Mouse (Mus musculus): Measurements from ENCODE around the gene Zcwpw1. TPM values are rescaled to one million over a fixed set of nuclear protein-coding genes. Genes with fewer than 3 reads are reported as not detected.
"Not testable (repeated sequence)": the region's sequence is repeated elsewhere in the genome, so short reads cannot be mapped to it uniquely, and the experiment has no call there.

Gene Zcwpw1
- total RNA-seq (2021): 1 to 10 TPM; 5.7 to 6.0 TPM

DNA sequence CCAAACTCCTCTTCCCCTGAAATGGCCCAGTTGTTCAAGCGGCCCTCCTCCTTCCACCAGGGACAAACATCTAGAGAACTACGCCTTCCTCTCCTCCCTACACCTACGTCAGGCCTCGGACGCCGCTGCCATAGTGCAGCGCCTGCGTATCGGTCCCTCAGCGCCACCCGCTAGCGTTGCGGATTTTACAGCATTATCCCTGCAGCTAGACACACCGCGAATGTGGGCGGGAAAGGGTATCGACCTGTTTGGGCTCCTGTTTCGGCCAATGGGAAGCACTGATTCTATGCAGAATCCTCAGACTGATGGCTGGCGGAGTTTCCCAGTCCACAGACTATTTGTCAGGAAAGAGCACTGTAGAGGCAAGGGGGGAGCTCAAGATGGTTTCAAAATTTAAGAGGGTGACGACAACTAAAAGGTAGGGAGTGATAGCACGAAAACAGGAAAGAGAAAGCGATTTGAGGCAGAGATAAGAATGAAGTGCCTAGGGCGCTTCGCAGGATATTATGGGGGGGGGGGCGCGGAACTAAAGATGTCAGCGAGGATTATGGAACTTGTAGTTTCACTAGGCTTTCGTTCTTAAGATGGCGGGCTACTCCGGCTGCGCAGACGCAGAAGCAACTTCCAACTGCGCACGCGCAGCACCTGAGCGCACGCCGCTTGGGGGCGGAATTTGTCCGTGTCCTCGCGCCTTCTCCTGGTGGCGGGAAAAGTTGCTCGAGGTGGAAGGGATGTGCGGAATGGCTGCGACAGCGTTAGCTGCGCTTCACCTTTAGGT, at the start of gene Zcwpw1, which contains the start of gene Mepce:
Gene Zcwpw1 (plus strand): TSS at position 648 of the 778 bp plus-strand sequence.
Gene Mepce (minus strand): TSS at position 505 of the 778 bp plus-strand sequence.
- intact Hi-C loops (cut with DNase I): no loop called here

GRCm38 (mm10) chr5:137738516-137738915, 49.1 kb upstream of the Zcwpw1 start:
- intact Hi-C loops (cut with DNase I): loop anchor here (5.0 kb wide), 1 partner anchor 56 kb away; the partner anchor contains the start of gene Agfg2
- DNase-seq (ENCODE audit: extremely low spot score in 1 of 2, low spot score in 2 of 2): no peak

More for the DNA sequence above, at the start of gene Zcwpw1, which contains the start of gene Mepce:
- peak; percentile 95 for DNase-seq (ENCODE audit: extremely low spot score in 1 of 2, low spot score in 2 of 2)

DNA sequence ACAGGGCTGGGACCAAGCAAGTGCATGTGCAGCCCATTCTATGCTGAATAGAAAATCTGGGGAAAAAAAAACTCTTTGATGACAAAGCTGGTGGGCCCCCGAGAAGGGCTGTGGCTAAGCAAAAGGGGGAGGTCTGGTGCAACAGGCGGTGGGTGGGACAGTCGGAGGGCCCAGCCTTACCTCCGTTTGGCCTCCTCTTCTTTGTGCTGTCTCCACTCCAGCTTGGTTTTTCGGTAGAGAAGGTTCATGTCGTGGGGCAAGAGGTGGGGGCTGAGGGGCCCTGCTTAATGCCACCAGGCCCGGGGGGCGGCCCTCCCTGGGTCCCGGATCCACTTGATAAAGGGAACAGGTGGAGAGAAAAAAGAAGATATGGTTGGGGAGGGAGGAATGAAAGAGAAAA, 48.1 kb upstream of the Zcwpw1 start:
- intact Hi-C loops (cut with DNase I): loop anchor here (5.0 kb wide), 1 partner anchor 57 kb away; the partner anchor contains the start of gene Agfg2
- no peak for DNase-seq (ENCODE audit: extremely low spot score in 1 of 2, low spot score in 2 of 2)

DNA sequence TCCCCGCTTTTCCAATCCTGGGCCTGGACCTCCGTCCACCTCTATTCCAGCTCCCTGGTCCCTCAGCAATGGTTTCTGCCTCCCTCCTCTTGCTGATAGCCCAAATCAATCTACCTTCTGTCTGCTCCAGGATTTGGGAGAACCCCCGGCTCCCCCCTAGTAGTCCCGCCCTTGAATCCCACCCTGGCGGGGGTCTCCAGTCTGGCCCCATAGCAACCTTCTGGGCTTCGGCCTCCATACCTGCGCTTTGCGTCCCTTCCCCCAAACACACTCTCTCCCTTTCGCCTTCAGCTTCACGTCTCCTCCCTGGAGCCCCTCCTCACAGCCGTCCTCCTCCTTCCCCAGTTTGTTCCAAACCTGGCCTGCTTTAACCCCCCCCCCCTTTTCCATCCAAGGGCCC, 47.1 kb upstream of the Zcwpw1 start:
- intact Hi-C loops (cut with DNase I): no loop called here
- no peak for DNase-seq (ENCODE audit: extremely low spot score in 1 of 2, low spot score in 2 of 2)

- DNase-seq (ENCODE audit: extremely low spot score in 1 of 2, low spot score in 2 of 2): peak; percentile 73 to 85
- intact Hi-C loops (cut with DNase I): no loop called here
Observed at GRCm38 (mm10) chr5:137741023-137741931, 46.3 kb upstream of the Zcwpw1 start, which contains the start of gene Nyap1. Gene Nyap1, minus strand, starts transcription at chr5:137741607.

DNA sequence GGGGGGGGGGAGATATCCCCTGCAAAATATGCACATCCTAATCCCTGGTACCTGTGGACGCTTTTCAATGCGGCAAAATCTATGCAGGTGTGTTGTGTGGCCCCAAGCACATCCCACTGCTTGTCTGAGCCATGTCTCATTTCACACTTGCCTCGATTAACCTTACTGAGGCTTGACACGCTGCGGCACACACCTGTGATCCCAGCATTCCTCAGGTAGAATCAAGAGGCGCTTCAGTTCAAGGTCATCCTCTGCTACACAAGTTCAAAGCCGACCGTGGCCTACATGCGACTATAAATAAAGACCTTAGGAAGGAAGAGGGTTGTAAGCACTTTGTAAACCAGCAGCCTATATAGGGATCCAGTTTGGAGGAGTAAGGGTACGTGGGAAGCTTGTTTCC, 45.5 kb upstream of the Zcwpw1 start:
- DNase-seq (ENCODE audit: extremely low spot score in 1 of 2, low spot score in 2 of 2): no peak

DNA sequence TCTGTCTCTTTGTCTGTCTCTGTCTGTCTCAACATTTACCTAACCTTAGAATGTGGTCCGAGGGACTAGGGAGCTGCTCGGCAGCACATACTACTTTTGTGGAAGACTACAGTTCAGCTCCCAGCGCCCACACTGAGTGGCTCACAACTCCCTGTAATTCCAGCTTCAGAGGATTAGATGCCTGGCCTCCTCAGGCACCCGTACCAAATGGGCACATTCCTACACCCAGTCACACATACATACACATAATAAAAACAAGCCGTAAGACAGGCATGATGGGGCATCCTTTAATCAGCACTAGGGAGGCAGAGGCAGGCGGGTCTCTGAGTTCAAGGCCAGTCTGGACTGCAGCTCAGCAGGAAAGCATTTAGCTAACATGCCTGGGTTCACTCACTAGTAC, 44.8 kb upstream of the Zcwpw1 start:
- intact Hi-C loops (cut with DNase I): no loop called here

More for the DNA sequence above, 45.5 kb upstream of the Zcwpw1 start:
- intact Hi-C loops (cut with DNase I): no loop called here

DNA sequence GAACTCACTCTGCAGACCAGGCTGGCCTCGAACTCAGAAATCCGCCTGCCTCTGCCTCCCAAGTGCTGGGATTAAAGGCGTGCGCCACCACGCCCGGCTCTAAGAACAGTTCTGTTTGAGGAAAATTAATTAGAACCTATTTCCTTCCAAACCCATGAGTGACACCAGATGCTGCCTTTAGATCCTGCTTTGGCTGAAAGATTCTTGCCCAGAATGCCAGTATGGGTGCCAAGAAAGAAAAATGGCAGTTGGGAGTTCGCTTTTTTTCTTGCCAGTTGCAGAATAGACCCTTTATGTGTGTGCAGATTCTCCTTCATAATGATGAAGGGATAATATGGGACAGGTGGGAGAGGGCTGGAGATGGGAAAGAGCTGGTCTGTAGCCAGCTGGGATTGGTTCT, 43.4 kb upstream of the Zcwpw1 start:
- DNase-seq (ENCODE audit: extremely low spot score in 1 of 2, low spot score in 2 of 2): no peak
- intact Hi-C loops (cut with DNase I): no loop called here

More for the DNA sequence above, 44.8 kb upstream of the Zcwpw1 start:
- no peak for DNase-seq (ENCODE audit: extremely low spot score in 1 of 2, low spot score in 2 of 2)

GRCm38 (mm10) chr5:137745214-137746171, 42.1 kb upstream of the Zcwpw1 start, which contains the start of gene Tsc22d4:
Gene Tsc22d4, plus strand, starts transcription at chr5:137745730.
- peak; percentile 87 to 93 for DNase-seq (ENCODE audit: extremely low spot score in 1 of 2, low spot score in 2 of 2)
- intact Hi-C loops (cut with DNase I): no loop called here

GRCm38 (mm10) chr5:137746282-137746850, 41.2 kb upstream of the Zcwpw1 start:
- intact Hi-C loops (cut with DNase I): no loop called here
- DNase-seq (ENCODE audit: extremely low spot score in 1 of 2, low spot score in 2 of 2): peak in 1 of 2 experiments; percentile 85

DNA sequence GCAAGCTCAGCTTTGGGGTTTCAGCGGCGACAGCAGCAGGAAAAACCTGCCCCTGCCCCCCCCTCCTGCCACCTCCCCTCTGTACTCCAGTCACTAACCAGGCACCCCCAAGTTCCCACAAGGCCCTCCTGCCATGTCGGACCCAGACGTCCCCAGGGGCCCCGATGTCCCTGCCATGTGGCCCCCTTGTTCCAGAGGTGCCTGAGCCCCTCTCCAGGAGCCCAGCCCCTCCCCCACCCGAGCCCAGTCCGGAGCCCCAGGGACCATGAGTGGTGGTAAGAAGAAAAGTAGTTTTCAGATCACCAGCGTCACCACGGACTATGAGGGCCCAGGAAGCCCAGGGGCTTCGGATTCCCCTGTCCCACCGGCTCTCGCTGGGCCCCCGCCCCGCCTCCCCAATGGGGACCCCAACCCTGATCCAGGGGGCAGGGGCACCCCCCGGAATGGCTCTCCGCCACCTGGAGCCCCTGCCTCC, 40.7 kb upstream of the Zcwpw1 start:
- DNase-seq (ENCODE audit: extremely low spot score in 1 of 2, low spot score in 2 of 2): peak in 1 of 2 experiments; percentile 57
- intact Hi-C loops (cut with DNase I): no loop called here

DNA sequence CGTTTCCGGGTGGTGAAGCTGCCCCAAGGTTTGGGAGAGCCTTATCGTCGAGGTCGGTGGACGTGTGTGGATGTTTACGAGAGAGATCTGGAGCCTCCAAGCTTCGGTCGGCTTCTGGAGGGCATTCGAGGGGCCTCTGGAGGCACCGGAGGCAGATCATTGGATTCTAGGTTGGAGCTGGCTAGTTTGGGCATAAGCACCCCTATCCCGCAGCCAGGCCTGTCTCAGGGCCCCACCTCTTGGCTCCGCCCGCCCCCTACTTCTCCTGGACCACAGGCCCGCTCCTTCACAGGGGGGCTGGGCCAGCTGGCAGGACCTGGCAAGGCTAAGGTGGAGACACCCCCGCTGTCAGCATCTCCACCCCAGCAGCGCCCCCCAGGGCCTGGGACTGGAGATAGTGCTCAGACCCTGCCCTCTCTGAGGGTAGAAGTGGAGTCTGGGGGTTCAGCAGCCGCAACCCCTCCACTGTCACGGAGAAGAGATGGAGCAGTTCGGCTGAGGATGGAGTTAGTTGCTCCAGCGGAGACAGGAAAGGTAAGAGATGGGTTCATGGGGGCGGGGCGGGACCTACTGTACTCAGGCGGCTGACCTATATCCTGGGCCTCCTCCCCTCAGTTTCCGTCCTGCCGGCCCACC, 40.2 kb upstream of the Zcwpw1 start:
- DNase-seq (ENCODE audit: extremely low spot score in 1 of 2, low spot score in 2 of 2): peak in 1 of 2 experiments; percentile 77
- intact Hi-C loops (cut with DNase I): no loop called here

- DNase-seq (ENCODE audit: extremely low spot score in 1 of 2, low spot score in 2 of 2): peak in 1 of 2 experiments; percentile 57
- intact Hi-C loops (cut with DNase I): no loop called here
Observed at GRCm38 (mm10) chr5:137748130-137748770, 39.3 kb upstream of the Zcwpw1 start.

DNA sequence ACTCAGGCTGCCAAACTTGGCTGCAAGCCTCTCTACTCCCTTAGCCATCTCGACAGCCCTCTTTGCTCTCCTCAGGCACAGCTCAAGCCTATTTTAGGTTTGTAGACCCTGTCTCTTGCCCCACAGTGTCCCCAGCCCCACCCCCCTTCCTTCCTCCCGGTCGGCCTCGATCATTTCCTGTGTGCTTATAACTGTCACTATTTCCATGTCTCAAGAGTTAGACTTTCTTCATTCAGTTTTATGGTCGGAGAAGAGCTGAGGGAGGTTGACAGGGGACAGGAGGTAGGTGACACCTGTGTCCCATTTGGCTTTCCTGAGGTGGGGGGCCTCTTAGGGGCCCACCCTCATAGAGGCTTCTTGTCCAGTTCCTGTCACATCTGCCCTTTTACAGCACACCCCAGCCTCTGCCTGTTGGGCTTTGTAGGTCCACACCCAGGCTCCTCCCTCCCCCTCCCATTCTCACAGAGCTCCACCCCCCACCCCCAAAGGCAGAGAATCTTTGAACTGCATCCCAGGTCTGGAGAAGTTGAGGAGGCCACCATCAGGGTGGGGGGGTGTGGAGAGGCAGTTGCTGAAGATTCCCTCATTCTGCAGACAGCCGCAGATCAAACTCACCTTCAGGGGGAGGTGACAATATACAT, 38.3 kb upstream of the Zcwpw1 start:
- intact Hi-C loops (cut with DNase I): no loop called here

DNA sequence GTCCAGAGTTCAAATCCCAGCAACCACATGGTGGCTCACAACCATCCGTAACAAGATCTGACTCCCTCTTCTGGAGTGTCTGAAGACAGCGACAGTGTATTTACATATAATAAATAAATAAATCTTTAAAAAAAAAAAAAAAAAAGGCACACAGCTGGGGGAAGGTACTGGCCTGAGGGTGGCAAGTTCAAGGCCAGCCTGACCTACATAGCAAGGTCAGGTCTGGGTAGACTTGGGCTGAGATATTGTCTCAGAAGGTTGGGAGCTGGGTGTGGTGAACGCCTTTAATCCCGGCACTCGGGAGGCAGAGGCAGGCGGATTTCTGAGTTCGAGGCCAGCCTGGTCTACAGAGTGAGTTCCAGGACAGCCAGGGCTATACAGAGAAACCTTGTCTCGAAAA, 37.4 kb upstream of the Zcwpw1 start:
- intact Hi-C loops (cut with DNase I); DNase-seq (ENCODE audit: extremely low spot score in 1 of 2, low spot score in 2 of 2): not testable (repeated sequence)

More for the DNA sequence above, 38.3 kb upstream of the Zcwpw1 start:
- DNase-seq (ENCODE audit: extremely low spot score in 1 of 2, low spot score in 2 of 2): peak in 1 of 2 experiments; percentile 42

DNA sequence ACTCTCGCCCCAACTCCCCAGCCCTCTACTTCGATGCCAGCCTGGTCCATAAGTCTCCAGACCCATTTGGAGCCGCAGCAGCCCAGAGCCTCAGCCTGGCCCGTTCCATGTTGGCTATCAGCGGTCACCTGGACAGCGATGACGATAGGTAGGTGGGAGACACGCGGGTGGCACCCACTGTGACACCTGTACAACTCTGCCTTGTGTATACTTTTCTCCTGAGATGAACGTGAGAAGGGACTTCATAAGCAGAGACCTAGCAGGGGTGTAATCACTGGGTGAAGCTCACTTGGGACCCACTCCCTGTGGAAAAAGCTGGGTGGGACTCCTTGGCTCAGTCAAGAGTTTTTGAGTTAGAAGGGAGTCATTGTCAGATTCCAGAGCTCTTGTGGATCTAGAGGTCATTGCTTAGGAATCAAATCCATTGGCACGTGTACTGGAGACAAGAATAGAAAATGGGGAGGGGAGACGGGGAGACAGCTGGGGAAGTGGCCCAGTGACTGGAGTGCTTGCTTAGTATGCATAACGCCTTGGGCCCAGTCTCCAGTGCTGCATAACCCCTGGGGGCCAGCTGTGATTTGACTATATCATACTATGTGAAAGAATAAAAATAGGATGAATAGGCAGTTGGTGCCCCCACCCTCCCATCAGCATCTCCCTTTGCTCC, 36.2 kb upstream of the Zcwpw1 start:
- intact Hi-C loops (cut with DNase I): no loop called here
- no peak for DNase-seq (ENCODE audit: extremely low spot score in 1 of 2, low spot score in 2 of 2)

All from left cerebral cortex, postnatal 10 days (tissue).